Mouse (Mus musculus): Measurements from ENCODE around the gene Gm21985. TPM values are rescaled to one million over a fixed set of nuclear protein-coding genes. Genes with fewer than 3 reads are reported as not detected.
A peak's percentile ranks its signal among the peaks of the same experiment; 100 is the strongest.
"Not testable (repeated sequence)": the region's sequence is repeated elsewhere in the genome, so short reads cannot be mapped to it uniquely, and the experiment has no call there.

The Gm21985 gene
- polyA plus RNA-seq, 1 experiment from 2014 or later: not detected

DNA sequence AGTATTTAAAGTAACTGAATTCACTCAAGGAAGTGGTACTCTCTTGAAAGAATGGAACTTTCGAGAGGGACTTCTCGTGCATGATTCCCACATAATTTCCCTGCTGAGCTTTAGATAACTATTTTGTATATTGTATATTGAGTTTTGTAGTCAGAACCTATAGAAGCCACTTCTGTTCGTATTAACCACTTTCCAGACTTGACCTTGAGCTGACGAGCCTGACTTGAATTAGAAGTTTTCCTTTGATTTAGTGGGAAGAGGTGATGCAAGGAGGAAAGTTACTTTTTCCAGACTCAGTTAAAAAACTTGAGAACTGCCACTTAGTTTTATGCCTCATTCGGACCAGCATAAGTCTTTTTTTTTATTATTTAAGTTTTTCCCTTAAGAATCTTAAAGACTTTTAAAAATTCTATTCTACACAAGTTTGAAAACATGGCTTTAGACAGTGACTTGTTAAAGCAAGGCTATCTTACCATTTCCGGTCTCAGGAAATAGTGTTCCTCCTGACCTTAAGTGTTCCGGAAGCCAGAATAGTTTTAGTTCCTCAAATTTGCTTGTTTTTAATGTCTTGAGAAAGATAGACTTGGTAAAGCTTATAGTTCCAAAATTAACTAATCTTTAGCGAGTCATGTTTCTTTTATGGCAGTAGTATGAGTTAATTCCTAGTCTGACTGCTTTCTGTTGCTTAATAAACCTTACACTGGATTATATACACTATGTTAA is 1.6 kb downstream of the Gm21985 start:
- Histone ChIP-seq H3K4me3 (peak overlapping the region; percentile 65), H3K27ac (no peak overlapping the region), H3K4me2 (peak overlapping the region; percentile 91), H3K9me3 (no peaks in the 10 kb centered on the region), H3K9ac (0 out of 2 replicates have a peak overlapping the region, but pooled peaks have one; percentile 15), H3K36me3 (no peaks in the 10 kb centered on the region), H3K4me1 (replicated peaks) (peaks cover 57% of the 10 kb centered on the region), H3K27me3 (no peaks in the 10 kb centered on the region)
- WGBS: 87% methylated on average over 8 of the region's 8 CpGs
- no peak for ATAC-seq (ENCODE audit: low FRiP score)

DNA sequence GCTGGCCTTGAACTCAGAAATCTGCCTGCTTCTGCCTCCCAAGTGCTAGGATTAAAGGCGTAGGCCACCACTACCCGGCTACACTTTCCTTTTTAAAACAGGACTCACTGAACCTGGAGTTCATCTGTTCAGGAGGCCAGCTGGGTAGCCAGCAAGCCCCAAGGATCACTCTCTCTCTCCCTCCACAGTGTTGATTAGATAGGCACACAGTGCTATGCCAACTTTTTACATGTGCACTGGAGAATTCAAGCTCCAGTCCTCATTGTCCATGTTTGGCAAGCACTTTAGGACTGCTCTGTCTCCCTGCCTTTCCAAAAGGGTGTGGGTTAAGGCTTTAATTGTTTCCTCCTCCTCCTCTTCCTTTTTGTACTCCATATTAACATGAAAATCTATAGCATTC is 3.9 kb downstream of the Gm21985 start:
- Histone ChIP-seq H3K27ac (no peak overlapping the region), H3K36me3 (no peaks in the 10 kb centered on the region), H3K4me1 (replicated peaks) (peaks cover 43% of the 10 kb centered on the region), H3K4me3 (no peak overlapping the region), H3K4me2 (peak overlapping the region; percentile 25), H3K9ac (no peak overlapping the region), H3K27me3 (no peaks in the 10 kb centered on the region), H3K9me3 (no peaks in the 10 kb centered on the region)
- 85% methylated on average over 2 of the region's 2 CpGs for WGBS
- no peak for ATAC-seq (ENCODE audit: low FRiP score)

- H3K27ac ChIP-seq: no peak overlapping the region
- no peak for ATAC-seq (ENCODE audit: low FRiP score)
- H3K4me2 ChIP-seq: no peak overlapping the region
- no peaks in the 10 kb centered on the region for H3K27me3 ChIP-seq
- peaks cover 3% of the 10 kb centered on the region; the same call in 1 of the 2 replicates for H3K36me3 ChIP-seq
- H3K4me1 ChIP-seq (replicated peaks): peaks cover 23% of the 10 kb centered on the region
- H3K4me3 ChIP-seq: no peak overlapping the region
- 89% methylated on average over 2 of the region's 2 CpGs for WGBS
- no peaks in the 10 kb centered on the region for H3K9me3 ChIP-seq
- no peak overlapping the region for H3K9ac ChIP-seq
These were observed 6.8 kb downstream of the Gm21985 start for GRCm38 (mm10) chr2:112272909-112273308.

DNA sequence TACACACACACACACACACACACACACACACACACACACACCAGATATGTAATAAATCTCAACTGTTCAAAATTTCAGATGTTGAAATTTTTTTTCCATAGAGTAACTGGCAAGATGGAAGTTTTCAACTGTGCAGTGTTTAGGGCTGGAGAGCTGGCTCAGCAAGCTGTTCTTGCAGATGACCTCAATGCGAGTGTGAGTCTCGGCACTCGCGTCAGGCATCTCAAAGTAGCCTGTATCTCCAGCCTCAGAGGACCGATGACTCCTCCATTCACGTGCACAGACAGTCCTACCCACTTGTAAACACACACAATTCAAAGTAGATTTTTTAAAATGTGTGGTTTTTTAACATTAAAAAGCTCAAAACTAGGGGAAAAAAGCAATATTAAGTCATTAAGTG is 7.4 kb downstream of the Gm21985 start:
- H3K9me3 ChIP-seq: no peaks in the 10 kb centered on the region
- peaks cover 3% of the 10 kb centered on the region; the same call in 1 of the 2 replicates for H3K36me3 ChIP-seq
- WGBS: 92% methylated on average over 6 of the region's 6 CpGs
- no peak overlapping the region for H3K27ac ChIP-seq
- H3K9ac ChIP-seq: no peak overlapping the region
- H3K4me2 ChIP-seq: no peak overlapping the region
- ATAC-seq (ENCODE audit: low FRiP score): no peak
- peaks cover 19% of the 10 kb centered on the region for H3K4me1 ChIP-seq (replicated peaks)
- H3K4me3 ChIP-seq: no peak overlapping the region
- no peaks in the 10 kb centered on the region for H3K27me3 ChIP-seq

- Histone ChIP-seq H3K36me3 (peaks cover 3% of the 10 kb centered on the region; the same call in 1 of the 2 replicates), H3K4me2 (no peak overlapping the region), H3K9me3 (no peaks in the 10 kb centered on the region), H3K4me3 (no peak overlapping the region), H3K27ac (no peak overlapping the region), H3K4me1 (replicated peaks) (no peaks in the 10 kb centered on the region; the same call in 1 of the 2 replicates), H3K27me3 (no peaks in the 10 kb centered on the region), H3K9ac (no peak overlapping the region)
- ATAC-seq (ENCODE audit: low FRiP score): no peak
- WGBS: 93% methylated on average over 3 of the region's 3 CpGs
These were observed 10.8 kb downstream of the Gm21985 start for GRCm38 (mm10) chr2:112276870-112277269.

DNA sequence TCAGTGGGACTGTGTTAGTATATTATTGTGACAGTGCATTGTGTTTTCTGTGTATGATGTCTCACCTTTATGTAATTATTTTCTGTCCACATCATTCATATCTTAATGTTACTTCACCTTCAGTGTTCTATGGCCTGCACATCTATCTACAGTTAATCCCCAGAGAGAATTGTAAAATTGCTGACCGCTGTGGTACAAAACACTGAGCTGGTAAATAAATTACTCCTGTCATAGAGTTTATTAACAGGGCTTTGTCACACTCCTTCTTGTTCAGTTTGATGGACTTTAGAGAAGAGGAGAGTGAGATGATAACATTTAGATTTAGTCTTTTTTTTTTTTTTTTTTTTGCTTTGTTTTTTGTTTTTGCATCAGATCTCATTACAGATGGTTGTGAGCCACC is 16.7 kb downstream of the Gm21985 start:
- H3K9ac ChIP-seq: no peak overlapping the region
- no peak overlapping the region for H3K4me3 ChIP-seq
- H3K4me1 ChIP-seq (replicated peaks): peaks cover 10% of the 10 kb centered on the region
- no peaks in the 10 kb centered on the region for H3K36me3 ChIP-seq
- H3K9me3 ChIP-seq: no peaks in the 10 kb centered on the region
- 71% methylated on average over 1 of the region's 1 CpGs for WGBS
- no peak overlapping the region for H3K27ac ChIP-seq
- H3K4me2 ChIP-seq: no peak overlapping the region
- H3K27me3 ChIP-seq: no peaks in the 10 kb centered on the region
- no peak for ATAC-seq (ENCODE audit: low FRiP score)

DNA sequence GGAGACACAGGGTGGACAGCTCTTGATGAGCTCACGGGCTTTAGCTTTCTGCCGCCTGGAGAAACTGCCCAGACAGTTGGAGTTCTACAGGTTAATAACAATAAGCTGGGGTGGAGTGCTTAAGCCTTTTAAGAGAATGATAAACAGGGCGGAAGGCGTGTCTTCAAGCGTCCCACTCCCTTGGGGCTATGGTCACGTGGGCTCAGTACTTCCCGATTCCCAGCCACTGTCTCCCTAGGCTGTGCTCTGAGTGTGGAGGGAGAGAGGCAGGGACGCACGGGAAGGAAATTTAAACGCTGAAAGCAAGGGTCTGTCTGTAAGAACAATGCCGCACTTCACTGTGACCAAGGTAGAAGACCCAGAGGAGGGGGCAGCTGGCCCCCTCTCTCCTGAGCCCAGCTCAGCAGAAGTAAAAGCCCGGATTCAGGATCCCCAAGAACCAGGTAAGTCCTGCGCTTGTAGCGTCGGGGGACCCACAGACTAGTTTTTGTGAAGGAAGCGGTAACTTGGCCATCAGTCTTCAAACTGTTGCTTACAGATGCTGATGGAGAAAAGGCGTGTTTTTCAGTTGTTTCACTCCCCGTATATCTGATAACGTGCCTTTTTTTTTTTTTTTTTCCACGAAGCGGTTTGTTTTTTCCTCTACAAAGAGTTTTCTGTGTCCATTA is 18.4 kb downstream of the Gm21985 start:
- Histone ChIP-seq H3K9me3 (no peaks in the 10 kb centered on the region), H3K36me3 (no peaks in the 10 kb centered on the region), H3K9ac (peak overlapping the region; percentile 70), H3K27ac (no peak overlapping the region), H3K27me3 (no peaks in the 10 kb centered on the region), H3K4me1 (replicated peaks) (peaks cover 10% of the 10 kb centered on the region), H3K4me3 (peak overlapping the region; percentile 41), H3K4me2 (peak overlapping the region; percentile 76)
- peak; percentile 91 for ATAC-seq (ENCODE audit: low FRiP score)
- 1% methylated on average over 21 of the region's 21 CpGs for WGBS

DNA sequence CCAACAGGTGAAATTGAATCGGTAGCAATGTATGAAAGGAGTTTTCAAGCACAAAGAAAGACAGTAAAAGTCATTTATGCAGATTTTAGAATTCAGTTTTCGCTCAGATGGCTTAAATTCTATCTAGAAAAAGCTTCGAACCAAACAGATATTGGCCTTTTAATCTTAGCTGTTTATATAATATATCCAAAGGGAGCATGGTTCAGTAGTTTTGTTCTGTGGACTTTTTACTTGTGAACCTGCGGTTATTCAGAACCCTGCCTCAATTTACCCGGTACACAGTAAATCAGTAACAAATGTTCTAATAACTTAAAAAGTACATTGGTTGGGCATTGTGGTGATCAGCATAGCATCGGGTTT is 18.9 kb downstream of the Gm21985 start:
- H3K4me2 ChIP-seq: peak overlapping the region; percentile 76
- no peaks in the 10 kb centered on the region for H3K9me3 ChIP-seq
- H3K4me1 ChIP-seq (replicated peaks): peaks cover 10% of the 10 kb centered on the region
- H3K36me3 ChIP-seq: no peaks in the 10 kb centered on the region
- H3K27ac ChIP-seq: no peak overlapping the region
- WGBS: 57% methylated on average over 6 of the region's 6 CpGs
- ATAC-seq (ENCODE audit: low FRiP score): no peak
- no peak overlapping the region for H3K9ac ChIP-seq
- peak overlapping the region; percentile 41 for H3K4me3 ChIP-seq
- H3K27me3 ChIP-seq: no peaks in the 10 kb centered on the region

DNA sequence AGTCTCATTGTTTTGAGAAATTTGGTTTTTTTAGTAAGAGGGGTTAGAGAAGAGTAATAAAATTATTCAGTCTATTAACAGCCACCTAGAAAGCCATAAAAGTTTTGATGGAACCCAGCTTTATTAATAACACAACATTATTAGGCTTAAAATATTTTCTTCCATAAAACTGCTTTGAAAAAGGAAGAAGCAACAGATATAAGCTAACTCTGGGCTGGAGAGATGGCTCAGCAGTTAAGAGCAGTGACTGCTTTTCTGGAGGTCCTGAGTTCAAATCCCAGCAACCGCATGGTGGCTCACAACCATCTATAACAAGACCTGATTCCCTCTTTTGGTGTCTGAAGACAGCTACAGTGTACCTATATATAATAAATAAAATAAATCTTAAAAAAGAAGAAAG is 19.9 kb downstream of the Gm21985 start:
- not testable (repeated sequence) for ATAC-seq (ENCODE audit: low FRiP score); H3K27ac ChIP-seq; H3K4me1 ChIP-seq (replicated peaks); H3K9me3 ChIP-seq; H3K4me3 ChIP-seq; H3K36me3 ChIP-seq; H3K27me3 ChIP-seq; H3K4me2 ChIP-seq; H3K9ac ChIP-seq
- WGBS: 98% methylated on average over 1 of the region's 1 CpGs

DNA sequence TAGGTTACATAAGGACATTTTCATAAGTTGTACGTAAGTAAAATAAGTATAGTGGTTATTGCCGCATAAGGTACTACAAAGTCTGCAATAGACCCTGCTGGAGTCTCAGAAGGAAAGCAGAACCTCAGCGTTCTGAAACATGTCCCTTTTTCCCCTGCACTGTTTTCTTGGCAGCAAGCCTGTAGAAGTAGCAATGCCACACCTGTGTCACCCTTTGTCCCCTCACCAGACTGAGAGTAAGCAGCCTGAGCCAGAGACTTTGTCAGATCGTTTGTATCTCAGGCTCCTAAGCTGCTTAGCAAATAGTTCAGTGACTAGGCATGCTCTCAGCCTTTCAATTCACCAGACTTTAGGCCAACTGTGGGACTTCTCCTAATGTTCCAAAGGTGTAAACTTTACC is 20.9 kb downstream of the Gm21985 start:
- H3K36me3 ChIP-seq: no peaks in the 10 kb centered on the region
- no peak overlapping the region for H3K4me3 ChIP-seq
- ATAC-seq (ENCODE audit: low FRiP score): no peak
- peaks cover 10% of the 10 kb centered on the region for H3K4me1 ChIP-seq (replicated peaks)
- H3K27me3 ChIP-seq: no peaks in the 10 kb centered on the region
- no peaks in the 10 kb centered on the region for H3K9me3 ChIP-seq
- WGBS: 77% methylated on average over 4 of the region's 4 CpGs
- no peak overlapping the region for H3K4me2 ChIP-seq
- H3K9ac ChIP-seq: no peak overlapping the region
- H3K27ac ChIP-seq: no peak overlapping the region

- Histone ChIP-seq H3K9ac (no peak overlapping the region), H3K27me3 (no peaks in the 10 kb centered on the region), H3K36me3 (no peaks in the 10 kb centered on the region), H3K9me3 (no peaks in the 10 kb centered on the region), H3K4me3 (no peak overlapping the region), H3K27ac (no peak overlapping the region), H3K4me2 (no peak overlapping the region), H3K4me1 (replicated peaks) (peaks cover 4% of the 10 kb centered on the region)
- no peak for ATAC-seq (ENCODE audit: low FRiP score)
- WGBS: 96% methylated on average over 3 of the region's 3 CpGs
These were observed 23.4 kb downstream of the Gm21985 start for GRCm38 (mm10) chr2:112289507-112289906.

DNA sequence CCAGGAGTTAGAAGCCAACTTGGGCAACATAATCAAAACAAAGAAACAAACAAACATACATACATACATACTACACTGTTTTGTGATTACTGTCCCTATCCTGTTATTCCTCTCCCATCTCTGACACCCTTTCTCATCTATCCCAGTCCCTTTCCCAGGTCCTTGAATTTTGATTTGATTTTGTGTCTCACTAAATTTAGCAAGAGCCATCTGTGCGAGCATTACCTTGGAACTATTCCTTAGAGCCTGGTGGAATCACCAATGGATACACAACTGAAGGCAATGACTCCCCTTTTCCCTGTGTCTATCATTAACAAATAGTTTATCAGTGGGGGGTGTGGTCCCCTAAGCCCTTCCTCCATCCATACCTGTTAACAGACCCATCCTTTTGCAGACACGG is 26.7 kb downstream of the Gm21985 start:
- Histone ChIP-seq H3K9ac (no peak overlapping the region), H3K9me3 (no peaks in the 10 kb centered on the region), H3K27me3 (no peaks in the 10 kb centered on the region), H3K4me2 (no peak overlapping the region), H3K4me3 (no peak overlapping the region), H3K4me1 (replicated peaks) (no peaks in the 10 kb centered on the region), H3K36me3 (0 out of 2 replicates have a peak, but pooled peaks cover 2% of the 10 kb centered on the region), H3K27ac (no peak overlapping the region)
- ATAC-seq (ENCODE audit: low FRiP score): no peak
- 93% methylated on average over 2 of the region's 2 CpGs for WGBS

DNA sequence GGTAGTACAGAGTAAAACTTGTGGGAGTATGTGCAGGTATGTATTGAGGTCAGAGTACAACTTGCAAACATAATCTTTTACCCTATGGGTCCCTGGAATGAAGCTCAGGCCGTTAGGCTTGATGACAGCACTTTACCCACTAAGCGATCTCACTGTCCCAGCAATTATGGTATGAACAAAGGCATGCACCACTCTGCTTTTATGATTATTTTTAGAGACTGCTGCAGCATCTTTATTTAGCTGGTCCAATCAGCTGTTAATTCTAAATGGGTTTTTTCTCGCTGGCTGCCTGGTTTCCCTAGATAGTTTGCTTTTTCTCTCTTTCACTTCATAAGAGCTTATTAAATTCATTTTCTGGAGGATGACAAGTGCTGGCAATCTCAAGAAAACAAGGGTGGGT is 30.1 kb downstream of the Gm21985 start:
- no peak overlapping the region for H3K27ac ChIP-seq
- no peak overlapping the region for H3K4me3 ChIP-seq
- 84% methylated on average over 3 of the region's 3 CpGs for WGBS
- H3K36me3 ChIP-seq: 0 out of 2 replicates have a peak, but pooled peaks cover 2% of the 10 kb centered on the region
- no peak for ATAC-seq (ENCODE audit: low FRiP score)
- H3K4me1 ChIP-seq (replicated peaks): no peaks in the 10 kb centered on the region
- no peaks in the 10 kb centered on the region for H3K27me3 ChIP-seq
- no peak overlapping the region for H3K4me2 ChIP-seq
- H3K9ac ChIP-seq: no peak overlapping the region
- no peaks in the 10 kb centered on the region for H3K9me3 ChIP-seq

All from hindbrain, embryonic 13.5 days (tissue).